12 mouse cellular contexts compared by ENCODE assay signal in genomic region chr9:118973566-118973965, GRCm38 (mm10). TPM values are rescaled to one million over a fixed set of nuclear protein-coding genes. Genes with fewer than 3 reads are reported as not detected.
DNase-seq lines count a peak whose midpoint lies in the region; ATAC-seq and TF ChIP-seq lines count a peak whose summit lies in the region.
"Had no signal": no experiment of that assay in that cellular context is flagged by ENCODE, and none has a peak within 500 bp of the region (broad histone marks: within the 10 kb centered on the region; RNA-seq: fewer than 3 reads in every experiment).

No protein-coding gene starts in this region.

- H3K4me1 ChIP-seq in heart, embryonic 13.5 days = peaks cover 51% of the 10 kb centered on the region
- H3K4me1 ChIP-seq in embryonic facial prominence, embryonic 11.5 days (ENCODE audit: control insufficient read depth, insufficient read depth, low read length) = peaks cover 5% of the 10 kb centered on the region
- H3K4me1 ChIP-seq in limb, embryonic 13.5 days = peaks cover 62% of the 10 kb centered on the region

- no peak for ATAC-seq in heart, embryonic 13.5 days (ENCODE audit: extremely low read depth, insufficient number of reproducible peaks, low FRiP score, low TSS enrichment)
- no peak for ATAC-seq in embryonic facial prominence, embryonic 11.5 days (replicated peaks; ENCODE audit: insufficient number of reproducible peaks, low FRiP score, low TSS enrichment, low read depth)
- no peak for ATAC-seq in limb, embryonic 13.5 days (ENCODE audit: low FRiP score, low read depth)
- ATAC-seq: liver, embryonic 12.5 days had no signal

- no peaks in the 10 kb centered on the region for H3K27me3 ChIP-seq in heart, embryonic 13.5 days (replicated peaks)
- no peaks in the 10 kb centered on the region for H3K27me3 ChIP-seq in embryonic facial prominence, embryonic 11.5 days (ENCODE audit: control insufficient read depth, insufficient read depth, low read length)
- no peaks in the 10 kb centered on the region for H3K27me3 ChIP-seq in limb, embryonic 13.5 days
- H3K27me3 ChIP-seq: liver, embryonic 12.5 days; neural tube, embryonic 12.5 days had no signal

- WGBS in heart, embryonic 13.5 days = 56% methylated on average over 5 of the region's 5 CpGs
- 82% methylated on average over 5 of the region's 5 CpGs for WGBS in embryonic facial prominence, embryonic 11.5 days
- 80% methylated on average over 5 of the region's 5 CpGs for WGBS in limb, embryonic 13.5 days

- no peak overlapping the region for H3K4me2 ChIP-seq in heart, embryonic 13.5 days
- no peak overlapping the region for H3K4me2 ChIP-seq in embryonic facial prominence, embryonic 11.5 days (ENCODE audit: low read depth, low read length)
- no peak overlapping the region for H3K4me2 ChIP-seq in limb, embryonic 13.5 days (replicated peaks)
- H3K4me2 ChIP-seq: liver, embryonic 12.5 days; midbrain, embryonic 11.5 days; neural tube, embryonic 12.5 days had no signal

- no peak for DNase-seq in heart, adult 8-10 months (ENCODE audit: low spot score)
- DNase-seq in left cerebral cortex, adult 2 months (ENCODE audit: extremely low spot score in 1 of 2, low spot score in 2 of 2) = no peak
- no peak for DNase-seq in left cerebral cortex, postnatal 36 days (ENCODE audit: low spot score in 2 of 2)
- no peak for DNase-seq in embryonic facial prominence, embryonic 11.5 days (ENCODE audit: low spot score)
- DNase-seq in MN1 (ENCODE audit: low spot score) = no peak
- DNase-seq in thymus, adult 18-20 months = no peak
- DNase-seq: right cerebral cortex, postnatal 14 days had no signal

- H3K4me3 ChIP-seq in heart, embryonic 13.5 days = no peak overlapping the region
- H3K4me3 ChIP-seq in left cerebral cortex, adult 2 months = no peak overlapping the region
- H3K4me3 ChIP-seq in embryonic facial prominence, embryonic 11.5 days (ENCODE audit: low read depth, low read length) = no peak overlapping the region
- no peak overlapping the region for H3K4me3 ChIP-seq in limb, embryonic 13.5 days
- H3K4me3 ChIP-seq: liver, embryonic 12.5 days; neural tube, embryonic 12.5 days had no signal

- intact Hi-C loops in left cerebral cortex, adult 2 months (cut with DNase I) = no loop called here
- intact Hi-C loops in left cerebral cortex, postnatal 36 days (cut with DNase I) = no loop called here

- H3K9me3 ChIP-seq in heart, embryonic 13.5 days = no peaks in the 10 kb centered on the region
- H3K9me3 ChIP-seq in embryonic facial prominence, embryonic 11.5 days (replicated peaks; ENCODE audit: control insufficient read depth, low read length) = no peaks in the 10 kb centered on the region
- no peaks in the 10 kb centered on the region for H3K9me3 ChIP-seq in limb, embryonic 13.5 days
- H3K9me3 ChIP-seq: liver, embryonic 12.5 days; neural tube, embryonic 12.5 days had no signal

- no peak overlapping the region; the same call in 1 of the 2 replicates for H3K9ac ChIP-seq in heart, embryonic 13.5 days
- H3K9ac ChIP-seq in embryonic facial prominence, embryonic 11.5 days (replicated peaks; ENCODE audit: low read length) = 0 out of 2 replicates have a peak overlapping the region, but pooled peaks have one; percentile 13
- peak overlapping the region; percentile 43; the same call in 1 of the 2 replicates for H3K9ac ChIP-seq in limb, embryonic 13.5 days
- H3K9ac ChIP-seq: liver, embryonic 12.5 days; neural tube, embryonic 12.5 days had no signal

- H3K27ac ChIP-seq in heart, embryonic 13.5 days (replicated peaks) = peak overlapping the region; percentile 88
- H3K27ac ChIP-seq in left cerebral cortex, adult 2 months = peak overlapping the region; percentile 85
- H3K27ac ChIP-seq in embryonic facial prominence, embryonic 11.5 days (replicated peaks; ENCODE audit: low read depth, low read length) = peak overlapping the region; percentile 60; the same call in 1 of the 2 replicates
- H3K27ac ChIP-seq in limb, embryonic 13.5 days = peak overlapping the region; percentile 77; the same call in 1 of the 2 replicates
- H3K27ac ChIP-seq: liver, embryonic 12.5 days; neural tube, embryonic 12.5 days had no signal

- peaks cover 10% of the 10 kb centered on the region; the same call in 1 of the 2 replicates for H3K36me3 ChIP-seq in heart, embryonic 13.5 days
- no peaks in the 10 kb centered on the region for H3K36me3 ChIP-seq in embryonic facial prominence, embryonic 11.5 days (replicated peaks; ENCODE audit: control insufficient read depth, insufficient read depth, low read depth, low read length)
- peaks cover 24% of the 10 kb centered on the region for H3K36me3 ChIP-seq in limb, embryonic 13.5 days
- H3K36me3 ChIP-seq: liver, embryonic 12.5 days; neural tube, embryonic 12.5 days had no signal

- no peak for TF ChIP-seq CTCF in left cerebral cortex, adult 2 months (IDR thresholded peaks at IDR 0.05)

RNA-seq across cellular contexts. Expression of gene Ctdspl, which starts 47.3 kb away (rescaled TPM):
- polyA plus RNA-seq in heart, embryonic 13.5 days (2015; fragmentation: Nextera tagmentation; extraction: Ambion mirVana) = 6.8 and 8.2 TPM in 2 replicates
- 10 to 100 TPM in 1 of 4 experiments, 1 to 10 TPM in 3; 7.5 to 10.2 (median 7.8) TPM for total RNA-seq in heart, adult 8-10 months (2022)
- 10 to 100 TPM; 33.9 to 37.5 TPM for total RNA-seq in left cerebral cortex, adult 2 months (2021)
- total RNA-seq in left cerebral cortex, postnatal 36 days (2021) = 10 to 100 TPM; 34.4 to 38.3 TPM
- polyA plus RNA-seq in embryonic facial prominence, embryonic 11.5 days (2014; fragmentation: Nextera tagmentation; extraction: Ambion mirVana) = 10.0 and 12.8 TPM in 2 replicates
- 23.4 and 24.8 TPM in 2 replicates for polyA plus RNA-seq in limb, embryonic 13.5 days (2015; fragmentation: Nextera tagmentation; extraction: Ambion mirVana)
